Mouse (Mus musculus) hindbrain, embryonic 13.5 days (tissue): ENCODE data around the gene Popdc3. TPM values are rescaled to one million over a fixed set of nuclear protein-coding genes. Genes with fewer than 3 reads are reported as not detected.
A peak's percentile ranks its signal among the peaks of the same experiment; 100 is the strongest.

ENCODE experiments used
- ATAC-seq: fragments of 200-750 bp; cut with Nextera tagmentation; 2 replicates; pipeline ENCODE4 v1.8.0; 2017; ENCODE audit warnings: moderate TSS enrichment; ENCODE audit not compliant: low FRiP score
- H3K27ac ChIP-seq: fragments of 300-500 bp; sonication (generic); 2 replicates; pipeline ENCODE4 v1.5.1; 2015; ENCODE audit warnings: inconsistent platforms, mild to moderate bottlenecking, moderate library complexity
- H3K27me3 ChIP-seq: fragments of 300-500 bp; sonication (generic); 2 replicates; pipeline ENCODE4 v1.6.1; 2015; ENCODE audit warnings: mild to moderate bottlenecking, inconsistent platforms
- H3K36me3 ChIP-seq: fragments of 300-500 bp; sonication (generic); 2 replicates; pipeline ENCODE4 v1.6.1; 2015; ENCODE audit warnings: mild to moderate bottlenecking, inconsistent platforms
- H3K4me1 ChIP-seq: fragments of 300-500 bp; sonication (generic); replicated peaks from 2 replicates; pipeline ENCODE4 v1.6.1; 2015; ENCODE audit warnings: inconsistent platforms
- H3K4me2 ChIP-seq: fragments of 300-500 bp; sonication (generic); 2 replicates; pipeline ENCODE4 v1.6.1; 2015; ENCODE audit warnings: inconsistent platforms, mild to moderate bottlenecking, moderate library complexity
- H3K4me3 ChIP-seq: fragments of 300-500 bp; sonication (generic); 2 replicates; pipeline ENCODE4 v1.5.1; 2015; ENCODE audit warnings: mild to moderate bottlenecking, inconsistent platforms
- H3K9ac ChIP-seq: fragments of 300-500 bp; sonication (generic); 2 replicates; pipeline ENCODE4 v1.6.1; 2015; ENCODE audit warnings: mild to moderate bottlenecking, inconsistent platforms
- H3K9me3 ChIP-seq: fragments of 300-500 bp; sonication (generic); 2 replicates; pipeline ENCODE4 v1.6.1; 2016; ENCODE audit warnings: inconsistent platforms
- WGBS: fragments of 180-500 bp; shearing (Covaris S2); methylation state at CpG from one replicate; pipeline ENCODE4 v1.1.7; 2015; 5-methylcytosine and 5-hydroxymethylcytosine counted together
- polyA plus RNA-seq: library from polyadenylated mRNA; unstranded; fragments of >200 nt; fragmentation: Nextera tagmentation; extraction: Ambion mirVana; gene quantifications from 2 replicates; pipeline ENCODE4 v1.2.1, GENCODE M21; 2015

Popdc3 gene
- polyA plus RNA-seq, 1 experiment from 2014 or later, result 2.4 TPM

GRCm38 (mm10) chr10:45154557-45155060 lies 23.3 kb upstream of the Popdc3 start:
- H3K4me2 ChIP-seq, result no peak overlapping the region
- 96% methylated on average over 14 of the region's 14 CpGs for WGBS
- ATAC-seq, result no peak
- H3K9me3 ChIP-seq, result no peaks in the 10 kb centered on the region
- H3K4me1 ChIP-seq, result peaks cover 12% of the 10 kb centered on the region
- H3K36me3 ChIP-seq, result peaks cover 83% of the 10 kb centered on the region
- H3K27ac ChIP-seq, result no peak overlapping the region
- H3K4me3 ChIP-seq, result no peak overlapping the region
- no peaks in the 10 kb centered on the region for H3K27me3 ChIP-seq
- H3K9ac ChIP-seq, result no peak overlapping the region

DNA sequence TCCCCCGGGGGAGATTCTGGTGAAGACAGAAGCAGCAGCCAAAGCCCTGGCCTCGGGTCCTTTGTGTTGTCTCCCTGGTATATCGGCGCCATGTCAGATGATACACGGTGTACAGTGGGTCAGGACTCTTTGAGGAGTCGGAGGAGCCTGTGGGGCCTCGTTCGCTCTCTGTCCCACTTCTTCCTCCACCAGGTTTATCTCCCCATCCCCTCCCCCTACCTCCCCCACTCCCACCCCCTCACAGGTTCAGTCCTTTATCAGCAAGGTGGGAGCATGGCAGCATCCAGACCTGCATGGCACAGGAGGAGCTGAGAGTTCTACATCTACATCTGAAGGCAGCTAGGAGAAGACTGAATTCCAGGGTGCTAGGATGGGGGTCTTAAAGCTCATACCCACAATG lies 12.0 kb upstream of the Popdc3 start:
- H3K4me1 ChIP-seq, result no peaks in the 10 kb centered on the region
- no peak for ATAC-seq
- no peak overlapping the region for H3K9ac ChIP-seq
- WGBS, result 88% methylated on average over 8 of the region's 8 CpGs
- H3K36me3 ChIP-seq, result no peaks in the 10 kb centered on the region
- no peaks in the 10 kb centered on the region for H3K9me3 ChIP-seq
- no peak overlapping the region for H3K4me3 ChIP-seq
- no peak overlapping the region for H3K27ac ChIP-seq
- no peaks in the 10 kb centered on the region for H3K27me3 ChIP-seq
- no peak overlapping the region for H3K4me2 ChIP-seq

GRCm38 (mm10) chr10:45173927-45174326 lies 4.0 kb upstream of the Popdc3 start:
- no peak for ATAC-seq
- Histone ChIP-seq H3K4me3 (no peak overlapping the region), H3K9me3 (no peaks in the 10 kb centered on the region), H3K4me1 (no peaks in the 10 kb centered on the region), H3K27me3 (no peaks in the 10 kb centered on the region), H3K27ac (no peak overlapping the region; the same call in 1 of the 2 replicates), H3K9ac (no peak overlapping the region), H3K36me3 (no peaks in the 10 kb centered on the region; the same call in 1 of the 2 replicates), H3K4me2 (no peak overlapping the region)
- 84% methylated on average over 8 of the region's 8 CpGs for WGBS

GRCm38 (mm10) chr10:45174345-45174744 lies 3.6 kb upstream of the Popdc3 start:
- no peak overlapping the region for H3K9ac ChIP-seq
- WGBS, result over 99% methylated on average over 3 of the region's 3 CpGs
- no peak for ATAC-seq

DNA sequence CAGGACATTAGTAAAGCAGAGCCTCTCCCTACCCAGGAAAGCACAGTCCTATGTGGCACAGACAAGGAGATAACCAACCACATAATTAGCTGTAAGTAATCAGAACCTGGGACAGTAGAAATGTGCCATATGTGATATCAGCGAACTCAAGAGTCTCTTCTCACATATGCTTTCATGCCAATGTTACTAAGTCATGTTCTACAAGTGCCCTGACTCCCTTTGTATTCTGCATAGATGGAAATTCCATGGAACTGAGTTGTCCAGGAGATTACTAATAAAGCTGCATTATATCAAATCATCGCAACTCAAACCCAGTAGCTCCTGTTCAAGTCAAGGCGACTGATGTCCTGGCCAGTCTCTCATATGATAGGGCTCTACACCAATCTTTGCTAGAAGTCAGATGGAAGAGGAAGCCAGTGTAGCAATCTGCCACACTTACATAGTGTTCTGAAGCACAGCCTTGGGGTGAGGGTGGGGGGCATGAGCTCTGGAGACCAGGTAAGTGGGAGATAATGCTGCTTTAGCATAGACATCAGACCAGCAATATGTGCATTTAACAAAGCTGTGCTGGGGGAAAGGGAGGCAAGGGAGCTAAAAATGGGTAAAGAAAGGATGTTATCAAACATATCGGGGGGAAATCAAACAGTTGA lies 2.9 kb downstream of the Popdc3 start:
- Histone ChIP-seq H3K36me3 (no peaks in the 10 kb centered on the region), H3K27ac (no peak overlapping the region), H3K27me3 (no peaks in the 10 kb centered on the region), H3K4me1 (no peaks in the 10 kb centered on the region), H3K9ac (no peak overlapping the region), H3K9me3 (no peaks in the 10 kb centered on the region), H3K4me3 (no peak overlapping the region), H3K4me2 (no peak overlapping the region)
- no peak for ATAC-seq
- WGBS, result 93% methylated on average over 4 of the region's 4 CpGs

More at GRCm38 (mm10) chr10:45174345-45174744, 3.6 kb upstream of the Popdc3 start:
- Histone ChIP-seq H3K9me3 (no peaks in the 10 kb centered on the region), H3K4me2 (no peak overlapping the region), H3K36me3 (no peaks in the 10 kb centered on the region; the same call in 1 of the 2 replicates), H3K4me1 (no peaks in the 10 kb centered on the region), H3K4me3 (no peak overlapping the region), H3K27me3 (no peaks in the 10 kb centered on the region), H3K27ac (no peak overlapping the region)

GRCm38 (mm10) chr10:45181344-45181743 lies 3.4 kb downstream of the Popdc3 start:
- ATAC-seq, result no peak
- Histone ChIP-seq H3K27ac (no peak overlapping the region), H3K4me3 (no peak overlapping the region), H3K27me3 (no peaks in the 10 kb centered on the region), H3K36me3 (no peaks in the 10 kb centered on the region), H3K4me1 (no peaks in the 10 kb centered on the region), H3K9ac (no peak overlapping the region), H3K4me2 (no peak overlapping the region), H3K9me3 (no peaks in the 10 kb centered on the region)
- WGBS, result 90% methylated on average over 3 of the region's 3 CpGs

DNA sequence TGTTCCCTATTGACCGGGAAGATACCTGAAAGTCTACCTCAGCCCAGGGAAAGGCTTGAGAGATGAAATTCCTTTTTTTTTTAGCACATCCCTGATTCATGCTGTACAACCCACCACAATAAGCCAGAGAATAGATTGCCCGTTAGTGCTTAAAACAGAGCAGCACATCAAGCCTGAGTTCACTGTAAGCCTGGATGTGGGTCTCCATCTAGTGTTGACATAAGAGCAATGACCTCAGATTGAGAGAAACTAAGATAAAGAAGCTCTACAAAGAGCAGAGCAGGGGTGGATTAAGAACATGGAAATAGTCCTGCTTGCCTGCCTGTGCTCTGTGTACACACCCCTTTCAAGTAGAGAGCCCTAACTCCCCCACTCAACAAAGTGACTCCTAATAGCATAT lies 7.6 kb downstream of the Popdc3 start:
- no peak overlapping the region for H3K27ac ChIP-seq
- H3K36me3 ChIP-seq, result no peaks in the 10 kb centered on the region
- H3K4me2 ChIP-seq, result no peak overlapping the region
- H3K27me3 ChIP-seq, result no peaks in the 10 kb centered on the region
- no peaks in the 10 kb centered on the region for H3K9me3 ChIP-seq
- no peak overlapping the region for H3K9ac ChIP-seq
- ATAC-seq, result no peak
- H3K4me3 ChIP-seq, result no peak overlapping the region
- 98% methylated on average over 2 of the region's 2 CpGs for WGBS
- H3K4me1 ChIP-seq, result 0 out of 2 replicates have a peak, but pooled peaks cover 2% of the 10 kb centered on the region

DNA sequence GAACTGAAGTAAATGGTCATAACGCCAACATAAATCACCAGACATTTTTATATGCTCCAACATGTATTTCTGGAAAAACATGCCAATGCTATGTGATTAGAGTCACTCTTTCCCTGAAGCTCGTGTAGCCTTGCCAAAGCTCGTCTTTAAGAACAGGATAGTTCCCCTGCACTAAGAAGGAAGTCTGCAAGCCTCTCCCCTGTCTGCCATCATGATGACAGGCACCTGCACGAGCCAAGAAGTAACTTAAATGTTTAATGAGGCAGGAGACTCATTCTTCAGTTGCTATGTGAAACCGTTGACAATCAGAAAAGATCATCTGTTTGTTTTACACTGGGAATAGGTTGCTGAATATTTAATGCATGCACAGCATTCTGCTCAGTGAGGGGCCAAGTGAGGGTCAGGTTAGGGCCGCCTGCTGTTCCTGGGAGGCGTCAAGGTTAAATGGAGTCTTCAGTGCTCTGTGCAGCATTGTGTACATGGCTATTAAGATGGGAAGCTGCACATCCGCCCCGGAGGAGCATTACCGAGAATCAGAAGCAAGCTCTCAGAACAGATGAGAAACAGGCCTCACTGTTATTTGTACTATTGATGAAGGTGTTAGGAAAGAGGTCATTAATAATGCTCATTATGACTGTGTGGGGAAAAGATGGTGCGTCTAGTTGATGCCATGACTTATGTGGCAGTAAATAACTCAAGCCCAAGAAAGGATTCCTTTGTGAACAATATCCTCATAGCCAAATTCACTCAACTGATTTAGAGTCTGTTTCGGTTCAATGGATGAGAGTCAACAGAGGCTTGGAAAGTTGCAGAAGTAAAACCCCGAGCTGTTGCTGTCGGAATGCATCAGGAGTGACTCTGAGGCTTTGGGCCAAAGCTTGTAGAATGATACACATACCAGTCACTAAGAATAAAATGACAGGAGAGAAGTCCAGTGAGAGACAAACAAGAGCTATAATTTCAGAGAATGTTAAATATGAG lies 15.7 kb downstream of the Popdc3 start:
- Histone ChIP-seq H3K4me2 (no peak overlapping the region), H3K4me3 (no peak overlapping the region), H3K36me3 (no peaks in the 10 kb centered on the region), H3K27me3 (no peaks in the 10 kb centered on the region), H3K9me3 (no peaks in the 10 kb centered on the region), H3K9ac (no peak overlapping the region), H3K4me1 (peaks cover 11% of the 10 kb centered on the region), H3K27ac (peak overlapping the region; percentile 5; the same call in 1 of the 2 replicates)
- WGBS, result 39% methylated on average over 14 of the region's 14 CpGs
- peak; percentile 79 for ATAC-seq

- no peaks in the 10 kb centered on the region for H3K27me3 ChIP-seq
- peaks cover 10% of the 10 kb centered on the region for H3K4me1 ChIP-seq
- 77% methylated on average over 5 of the region's 5 CpGs for WGBS
- no peak overlapping the region for H3K27ac ChIP-seq
- no peaks in the 10 kb centered on the region for H3K36me3 ChIP-seq
- no peak for ATAC-seq
- H3K4me2 ChIP-seq, result no peak overlapping the region
- no peak overlapping the region for H3K9ac ChIP-seq
- H3K4me3 ChIP-seq, result no peak overlapping the region
- no peaks in the 10 kb centered on the region for H3K9me3 ChIP-seq
Observed at GRCm38 (mm10) chr10:45194531-45194930, 16.6 kb downstream of the Popdc3 start.

GRCm38 (mm10) chr10:45204582-45204981 lies 26.7 kb downstream of the Popdc3 start:
- no peak for ATAC-seq
- no peak overlapping the region for H3K4me2 ChIP-seq
- no peaks in the 10 kb centered on the region for H3K27me3 ChIP-seq
- no peaks in the 10 kb centered on the region for H3K9me3 ChIP-seq
- H3K36me3 ChIP-seq, result no peaks in the 10 kb centered on the region
- H3K27ac ChIP-seq, result no peak overlapping the region
- H3K4me1 ChIP-seq, result no peaks in the 10 kb centered on the region
- H3K9ac ChIP-seq, result no peak overlapping the region
- H3K4me3 ChIP-seq, result no peak overlapping the region
- WGBS, result 55% methylated on average over 1 of the region's 1 CpGs

- Histone ChIP-seq H3K4me3 (no peak overlapping the region), H3K27ac (no peak overlapping the region), H3K4me2 (no peak overlapping the region), H3K9me3 (no peaks in the 10 kb centered on the region), H3K9ac (no peak overlapping the region), H3K36me3 (no peaks in the 10 kb centered on the region), H3K27me3 (no peaks in the 10 kb centered on the region), H3K4me1 (no peaks in the 10 kb centered on the region)
- no peak for ATAC-seq
Observed at GRCm38 (mm10) chr10:45210201-45210600, 32.3 kb downstream of the Popdc3 start.

GRCm38 (mm10) chr10:45216676-45217075 lies 38.8 kb downstream of the Popdc3 start:
- 90% methylated on average over 7 of the region's 7 CpGs for WGBS
- Histone ChIP-seq H3K27ac (no peak overlapping the region), H3K4me2 (no peak overlapping the region), H3K4me3 (no peak overlapping the region), H3K27me3 (no peaks in the 10 kb centered on the region), H3K36me3 (no peaks in the 10 kb centered on the region), H3K4me1 (no peaks in the 10 kb centered on the region), H3K9ac (no peak overlapping the region), H3K9me3 (no peaks in the 10 kb centered on the region)
- no peak for ATAC-seq
